Mouse (Mus musculus) left cerebral cortex, adult 8-10 months (tissue): ENCODE measurements at regions not wholly inside any gene's neighbourhood (a gene's known extent, or its start where the extent isn't known, plus 50 kb on each side); places are given as distances from the start of the nearest gene placed in this dataset.

ENCODE experiments used
- DNase-seq, 2 experiments: peaks; one replicate each; pipeline ENCODE4 v3.0.0; 2022; ENCODE audit warnings: low spot score in 2 of 2

- no peak for DNase-seq
These were observed 104.1 kb upstream of the Vps8 start for GRCm38 (mm10) chr16:21318640-21319365.

GRCm38 (mm10) chr16:21320284-21320683, 102.6 kb upstream of the Vps8 start:
- DNase-seq, result no peak

- DNase-seq, result no peak
These were observed 101.5 kb upstream of the Vps8 start for GRCm38 (mm10) chr16:21321188-21322070.

- no peak for DNase-seq
These were observed 100.5 kb upstream of the Vps8 start for GRCm38 (mm10) chr16:21322437-21322836.

- no peak for DNase-seq
These were observed 99.4 kb upstream of the Vps8 start for GRCm38 (mm10) chr16:21323446-21324034.

- no peak for DNase-seq
These were observed 94.9 kb upstream of the Vps8 start for GRCm38 (mm10) chr16:21327969-21328368.

GRCm38 (mm10) chr16:21329199-21329598, 93.7 kb upstream of the Vps8 start:
- no peak for DNase-seq

- DNase-seq, result no peak
These were observed 91.7 kb upstream of the Vps8 start for GRCm38 (mm10) chr16:21331229-21331628.

- no peak for DNase-seq
These were observed 90.5 kb upstream of the Vps8 start for GRCm38 (mm10) chr16:21332411-21332810.

- DNase-seq, result no peak
These were observed 90.1 kb upstream of the Vps8 start for GRCm38 (mm10) chr16:21332862-21333222.

GRCm38 (mm10) chr16:21333223-21333951, 89.5 kb upstream of the Vps8 start:
- peak; percentile 89 to 91 for DNase-seq

- no peak for DNase-seq
These were observed 83.9 kb upstream of the Vps8 start for GRCm38 (mm10) chr16:21339061-21339459.

GRCm38 (mm10) chr16:21339460-21340081, 83.3 kb upstream of the Vps8 start:
- peak in 1 of 2 experiments; percentile 67 for DNase-seq

GRCm38 (mm10) chr16:21340136-21340535, 82.8 kb upstream of the Vps8 start:
- peak in 1 of 2 experiments; percentile 18 for DNase-seq

GRCm38 (mm10) chr16:21349869-21350268, 73.0 kb upstream of the Vps8 start:
- DNase-seq, result no peak

GRCm38 (mm10) chr16:21351289-21351688, 71.6 kb upstream of the Vps8 start:
- DNase-seq, result no peak

GRCm38 (mm10) chr16:21353111-21353510, 69.8 kb upstream of the Vps8 start:
- no peak for DNase-seq

GRCm38 (mm10) chr16:21353545-21353944, 69.4 kb upstream of the Vps8 start:
- peak in 1 of 2 experiments; percentile 61 for DNase-seq

GRCm38 (mm10) chr16:21355638-21356037, 67.3 kb upstream of the Vps8 start:
- DNase-seq, result no peak

GRCm38 (mm10) chr16:21357433-21357832, 65.5 kb upstream of the Vps8 start:
- DNase-seq, result no peak

GRCm38 (mm10) chr16:21358313-21358920, 64.5 kb upstream of the Vps8 start:
- peak in 1 of 2 experiments; percentile 56 for DNase-seq
